Mouse (Mus musculus) G1E-ER4 (cell line): ENCODE measurements around the gene Nploc4. TPM values are rescaled to one million over a fixed set of nuclear protein-coding genes. Genes with fewer than 3 reads are reported as not detected.

ENCODE experiments used
- GATA1 ChIP-seq: IDR thresholded peaks from one replicate; pipeline ENCODE4 v1.8.0; 2012; ENCODE audit warnings: low read length, inconsistent platforms
- polyA plus RNA-seq: library from polyadenylated mRNA; stranded (reverse); fragments of >175 nt; gene quantifications from 2 replicates; pipeline ENCODE4 v1.2.3, GENCODE M21; 2012

Gene Nploc4
- polyA plus RNA-seq, 1 experiment = 55.2 TPM

- TF ChIP-seq GATA1 = no peak
Observed at GRCm38 (mm10) chr11:120373025-120373424, 64.5 kb downstream of the Nploc4 start.

GRCm38 (mm10) chr11:120369656-120370055 is 67.9 kb downstream of the Nploc4 start:
- TF ChIP-seq GATA1 = no peak

- TF ChIP-seq GATA1 = no peak
Observed at GRCm38 (mm10) chr11:120366443-120367027, 71.0 kb downstream of the Nploc4 start.

GRCm38 (mm10) chr11:120362891-120363290 is 74.6 kb downstream of the Nploc4 start:
- no peak for TF ChIP-seq GATA1

- TF ChIP-seq GATA1 = no peak
Observed at GRCm38 (mm10) chr11:120361295-120361694, 76.2 kb downstream of the Nploc4 start, which contains the start of gene Fscn2. Fscn2 (plus strand) TSS chr11:120361534.

- no peak for TF ChIP-seq GATA1
Observed at GRCm38 (mm10) chr11:120360755-120361154, 76.8 kb downstream of the Nploc4 start.

GRCm38 (mm10) chr11:120360062-120360461 is 77.4 kb downstream of the Nploc4 start:
- TF ChIP-seq GATA1 = no peak

- TF ChIP-seq GATA1 = no peak
Observed at GRCm38 (mm10) chr11:120359391-120359790, 78.1 kb downstream of the Nploc4 start.

GRCm38 (mm10) chr11:120357791-120358401 is 79.6 kb downstream of the Nploc4 start:
- TF ChIP-seq GATA1 = no peak

GRCm38 (mm10) chr11:120356900-120357299 is 80.6 kb downstream of the Nploc4 start:
- TF ChIP-seq GATA1 = no peak

- no peak for TF ChIP-seq GATA1
Observed at GRCm38 (mm10) chr11:120356319-120356840, 81.1 kb downstream of the Nploc4 start.

- TF ChIP-seq GATA1 = no peak
Observed at GRCm38 (mm10) chr11:120355277-120356039, 82.0 kb downstream of the Nploc4 start.

GRCm38 (mm10) chr11:120354304-120355276 is 82.9 kb downstream of the Nploc4 start:
- TF ChIP-seq GATA1 = no peak

GRCm38 (mm10) chr11:120353500-120354303 is 83.8 kb downstream of the Nploc4 start:
- TF ChIP-seq GATA1 = no peak
